Mouse (Mus musculus) midbrain, embryonic 12.5 days (tissue): ENCODE data around the gene Phldb2. TPM values are rescaled to one million over a fixed set of nuclear protein-coding genes. Genes with fewer than 3 reads are reported as not detected.

Experiments used
- ATAC-seq: fragments of 200-750 bp; cut with Nextera tagmentation; 2 replicates; pipeline ENCODE4 v1.8.0; 2017; ENCODE audit warnings: low read depth, moderate TSS enrichment, moderate library complexity; ENCODE audit not compliant: low FRiP score
- H3K27ac ChIP-seq: fragments of 300-500 bp; sonication (generic); replicated peaks from 2 replicates; pipeline ENCODE4 v1.5.1; 2016; ENCODE audit warnings: mild to moderate bottlenecking
- H3K27me3 ChIP-seq: fragments of 300-500 bp; sonication (generic); 2 replicates; pipeline ENCODE4 v1.6.1; 2016; ENCODE audit warnings: mild to moderate bottlenecking
- H3K36me3 ChIP-seq: fragments of 300-500 bp; sonication (generic); 2 replicates; pipeline ENCODE4 v1.6.1; 2016
- H3K4me1 ChIP-seq: fragments of 300-500 bp; sonication (generic); 2 replicates; pipeline ENCODE4 v1.6.1; 2016
- H3K4me2 ChIP-seq: fragments of 300-500 bp; sonication (generic); replicated peaks from 2 replicates; pipeline ENCODE4 v1.6.1; 2016; ENCODE audit warnings: mild to moderate bottlenecking, moderate library complexity
- H3K4me3 ChIP-seq: fragments of 300-500 bp; sonication (generic); 2 replicates; pipeline ENCODE4 v1.5.1; 2016; ENCODE audit warnings: mild to moderate bottlenecking
- H3K9ac ChIP-seq: fragments of 300-500 bp; sonication (generic); replicated peaks from 2 replicates; pipeline ENCODE4 v1.6.1; 2016; ENCODE audit warnings: mild to moderate bottlenecking, moderate library complexity
- H3K9me3 ChIP-seq: fragments of 300-500 bp; sonication (generic); 2 replicates; pipeline ENCODE4 v1.6.1; 2016; ENCODE audit warnings: mild to moderate bottlenecking
- WGBS: fragments of 180-500 bp; shearing (Covaris S2); methylation state at CpG from one replicate; pipeline ENCODE4 v1.1.7; 2016; 5-methylcytosine and 5-hydroxymethylcytosine counted together
- polyA plus RNA-seq: library from polyadenylated mRNA; unstranded; fragments of >200 nt; fragmentation: Nextera tagmentation; extraction: Ambion mirVana; gene quantifications from 2 replicates; pipeline ENCODE4 v1.2.1, GENCODE M21; 2016

Gene Phldb2
- polyA plus RNA-seq, 1 experiment from 2014 or later = 42.6 TPM

- peaks cover 19% of the 10 kb centered on the region for H3K36me3 ChIP-seq
Observed at GRCm38 (mm10) chr16:45825309-45825708, 128.1 kb downstream of the Phldb2 start.

GRCm38 (mm10) chr16:45824025-45824424 is 129.4 kb downstream of the Phldb2 start:
- H3K4me3 ChIP-seq = no peak overlapping the region
- no peaks in the 10 kb centered on the region for H3K27me3 ChIP-seq
- WGBS = 91% methylated on average over 4 of the region's 4 CpGs
- no peak overlapping the region for H3K4me2 ChIP-seq
- no peaks in the 10 kb centered on the region for H3K9me3 ChIP-seq
- H3K36me3 ChIP-seq = peaks cover 19% of the 10 kb centered on the region
- ATAC-seq = no peak
- no peaks in the 10 kb centered on the region for H3K4me1 ChIP-seq
- no peak overlapping the region for H3K9ac ChIP-seq
- H3K27ac ChIP-seq = no peak overlapping the region

More at GRCm38 (mm10) chr16:45825309-45825708, 128.1 kb downstream of the Phldb2 start:
- Histone ChIP-seq H3K4me3 (no peak overlapping the region), H3K27ac (no peak overlapping the region), H3K4me1 (peaks cover under 1% of the 10 kb centered on the region; the same call in 1 of the 2 replicates), H3K9ac (no peak overlapping the region), H3K27me3 (no peaks in the 10 kb centered on the region), H3K9me3 (no peaks in the 10 kb centered on the region), H3K4me2 (no peak overlapping the region)
- 95% methylated on average over 10 of the region's 10 CpGs for WGBS
- ATAC-seq = no peak

- no peak overlapping the region for H3K27ac ChIP-seq
- peaks cover 11% of the 10 kb centered on the region for H3K36me3 ChIP-seq
- no peak overlapping the region for H3K4me3 ChIP-seq
- no peak for ATAC-seq
- WGBS = 95% methylated on average over 4 of the region's 4 CpGs
- no peak overlapping the region for H3K4me2 ChIP-seq
- H3K27me3 ChIP-seq = no peaks in the 10 kb centered on the region
- H3K4me1 ChIP-seq = no peaks in the 10 kb centered on the region
- no peaks in the 10 kb centered on the region for H3K9me3 ChIP-seq
- H3K9ac ChIP-seq = no peak overlapping the region
Observed at GRCm38 (mm10) chr16:45819911-45820310, 133.5 kb downstream of the Phldb2 start.

GRCm38 (mm10) chr16:45817795-45818194 is 135.6 kb downstream of the Phldb2 start:
- 86% methylated on average over 3 of the region's 3 CpGs for WGBS
- ATAC-seq = no peak
- H3K4me3 ChIP-seq = no peak overlapping the region
- H3K27ac ChIP-seq = no peak overlapping the region
- no peaks in the 10 kb centered on the region for H3K9me3 ChIP-seq
- H3K9ac ChIP-seq = no peak overlapping the region
- no peaks in the 10 kb centered on the region for H3K27me3 ChIP-seq
- no peaks in the 10 kb centered on the region for H3K36me3 ChIP-seq
- no peak overlapping the region for H3K4me2 ChIP-seq
- H3K4me1 ChIP-seq = no peaks in the 10 kb centered on the region

- Histone ChIP-seq H3K4me3 (no peak overlapping the region), H3K27ac (no peak overlapping the region), H3K9me3 (no peaks in the 10 kb centered on the region), H3K4me2 (no peak overlapping the region), H3K9ac (no peak overlapping the region), H3K4me1 (no peaks in the 10 kb centered on the region), H3K27me3 (no peaks in the 10 kb centered on the region), H3K36me3 (no peaks in the 10 kb centered on the region)
- ATAC-seq = no peak
Observed at GRCm38 (mm10) chr16:45816670-45817069, 136.7 kb downstream of the Phldb2 start.

- Histone ChIP-seq H3K27ac (no peak overlapping the region), H3K9me3 (no peaks in the 10 kb centered on the region), H3K4me1 (no peaks in the 10 kb centered on the region), H3K9ac (no peak overlapping the region), H3K36me3 (no peaks in the 10 kb centered on the region), H3K4me3 (no peak overlapping the region), H3K27me3 (no peaks in the 10 kb centered on the region), H3K4me2 (no peak overlapping the region)
- WGBS = 87% methylated on average over 3 of the region's 3 CpGs
- ATAC-seq = no peak
Observed at GRCm38 (mm10) chr16:45814611-45815010, 138.8 kb downstream of the Phldb2 start.

GRCm38 (mm10) chr16:45811788-45812187 is 141.6 kb downstream of the Phldb2 start:
- no peaks in the 10 kb centered on the region for H3K27me3 ChIP-seq
- H3K27ac ChIP-seq = no peak overlapping the region
- no peak overlapping the region for H3K4me3 ChIP-seq
- ATAC-seq = no peak
- no peak overlapping the region for H3K9ac ChIP-seq
- H3K4me1 ChIP-seq = no peaks in the 10 kb centered on the region
- H3K9me3 ChIP-seq = no peaks in the 10 kb centered on the region
- peaks cover 10% of the 10 kb centered on the region for H3K36me3 ChIP-seq
- H3K4me2 ChIP-seq = no peak overlapping the region

GRCm38 (mm10) chr16:45810829-45811326 is 142.5 kb downstream of the Phldb2 start:
- Histone ChIP-seq H3K27ac (no peak overlapping the region), H3K4me2 (no peak overlapping the region)
- 87% methylated on average over 6 of the region's 6 CpGs for WGBS

GRCm38 (mm10) chr16:45810155-45810554 is 143.2 kb downstream of the Phldb2 start:
- 72% methylated on average over 2 of the region's 2 CpGs for WGBS
- no peak overlapping the region for H3K4me2 ChIP-seq
- peaks cover 12% of the 10 kb centered on the region for H3K36me3 ChIP-seq
- no peak overlapping the region for H3K27ac ChIP-seq
- ATAC-seq = no peak
- no peak overlapping the region for H3K4me3 ChIP-seq
- no peaks in the 10 kb centered on the region for H3K4me1 ChIP-seq
- H3K9ac ChIP-seq = no peak overlapping the region
- H3K27me3 ChIP-seq = no peaks in the 10 kb centered on the region
- no peaks in the 10 kb centered on the region for H3K9me3 ChIP-seq

More at GRCm38 (mm10) chr16:45810829-45811326, 142.5 kb downstream of the Phldb2 start:
- no peaks in the 10 kb centered on the region for H3K9me3 ChIP-seq
- no peak overlapping the region for H3K9ac ChIP-seq
- no peaks in the 10 kb centered on the region for H3K27me3 ChIP-seq
- no peak overlapping the region for H3K4me3 ChIP-seq
- no peaks in the 10 kb centered on the region for H3K4me1 ChIP-seq
- no peak for ATAC-seq
- peaks cover 12% of the 10 kb centered on the region for H3K36me3 ChIP-seq

- ATAC-seq = no peak
- no peaks in the 10 kb centered on the region for H3K27me3 ChIP-seq
- no peak overlapping the region for H3K4me3 ChIP-seq
- peaks cover 21% of the 10 kb centered on the region for H3K36me3 ChIP-seq
- WGBS = 86% methylated on average over 3 of the region's 3 CpGs
- H3K9ac ChIP-seq = no peak overlapping the region
- H3K4me1 ChIP-seq = no peaks in the 10 kb centered on the region
- no peak overlapping the region for H3K27ac ChIP-seq
- no peaks in the 10 kb centered on the region for H3K9me3 ChIP-seq
- no peak overlapping the region for H3K4me2 ChIP-seq
Observed at GRCm38 (mm10) chr16:45804708-45805107, 148.7 kb downstream of the Phldb2 start.

- Histone ChIP-seq H3K4me1 (0 out of 2 replicates have a peak, but pooled peaks cover 4% of the 10 kb centered on the region), H3K27me3 (no peaks in the 10 kb centered on the region), H3K27ac (no peak overlapping the region), H3K4me2 (no peak overlapping the region), H3K36me3 (peaks cover 9% of the 10 kb centered on the region; the same call in 1 of the 2 replicates), H3K9ac (no peak overlapping the region), H3K9me3 (no peaks in the 10 kb centered on the region), H3K4me3 (no peak overlapping the region)
- no peak for ATAC-seq
- 75% methylated on average over 2 of the region's 2 CpGs for WGBS
Observed at GRCm38 (mm10) chr16:45800406-45800805, 153.0 kb downstream of the Phldb2 start.

- peaks cover 9% of the 10 kb centered on the region; the same call in 1 of the 2 replicates for H3K36me3 ChIP-seq
Observed at GRCm38 (mm10) chr16:45799150-45799549, 154.2 kb downstream of the Phldb2 start.

GRCm38 (mm10) chr16:45798591-45798990 is 154.8 kb downstream of the Phldb2 start:
- Histone ChIP-seq H3K36me3 (peaks cover 11% of the 10 kb centered on the region; the same call in 1 of the 2 replicates), H3K4me2 (no peak overlapping the region), H3K27me3 (no peaks in the 10 kb centered on the region), H3K9me3 (no peaks in the 10 kb centered on the region), H3K4me3 (no peak overlapping the region), H3K4me1 (0 out of 2 replicates have a peak, but pooled peaks cover 4% of the 10 kb centered on the region), H3K9ac (no peak overlapping the region), H3K27ac (no peak overlapping the region)
- 85% methylated on average over 2 of the region's 2 CpGs for WGBS
- ATAC-seq = no peak

More at GRCm38 (mm10) chr16:45799150-45799549, 154.2 kb downstream of the Phldb2 start:
- peak overlapping the region; percentile 25; the same call in 1 of the 2 replicates for H3K27ac ChIP-seq
- peak; percentile 87 for ATAC-seq
- no peak overlapping the region for H3K4me2 ChIP-seq
- no peaks in the 10 kb centered on the region for H3K9me3 ChIP-seq
- WGBS = 56% methylated on average over 4 of the region's 4 CpGs
- no peaks in the 10 kb centered on the region for H3K27me3 ChIP-seq
- 0 out of 2 replicates have a peak, but pooled peaks cover 4% of the 10 kb centered on the region for H3K4me1 ChIP-seq
- no peak overlapping the region for H3K4me3 ChIP-seq
- H3K9ac ChIP-seq = no peak overlapping the region
